Mouse (Mus musculus) lung, postnatal 25 days (tissue): ENCODE data around the gene Palld.

Source experiments
- DNase-seq: peaks from one replicate; pipeline ENCODE4 v3.0.0; 2022; ENCODE audit warnings: low spot score

Gene Palld

GRCm38 (mm10) chr8:61866920-61867319, 35.6 kb downstream of the Palld start:
- no peak for DNase-seq

- DNase-seq = no peak
Measured at GRCm38 (mm10) chr8:61865365-61865764, 37.1 kb downstream of the Palld start.

GRCm38 (mm10) chr8:61851270-61851669, 51.2 kb downstream of the Palld start:
- DNase-seq = no peak

DNA sequence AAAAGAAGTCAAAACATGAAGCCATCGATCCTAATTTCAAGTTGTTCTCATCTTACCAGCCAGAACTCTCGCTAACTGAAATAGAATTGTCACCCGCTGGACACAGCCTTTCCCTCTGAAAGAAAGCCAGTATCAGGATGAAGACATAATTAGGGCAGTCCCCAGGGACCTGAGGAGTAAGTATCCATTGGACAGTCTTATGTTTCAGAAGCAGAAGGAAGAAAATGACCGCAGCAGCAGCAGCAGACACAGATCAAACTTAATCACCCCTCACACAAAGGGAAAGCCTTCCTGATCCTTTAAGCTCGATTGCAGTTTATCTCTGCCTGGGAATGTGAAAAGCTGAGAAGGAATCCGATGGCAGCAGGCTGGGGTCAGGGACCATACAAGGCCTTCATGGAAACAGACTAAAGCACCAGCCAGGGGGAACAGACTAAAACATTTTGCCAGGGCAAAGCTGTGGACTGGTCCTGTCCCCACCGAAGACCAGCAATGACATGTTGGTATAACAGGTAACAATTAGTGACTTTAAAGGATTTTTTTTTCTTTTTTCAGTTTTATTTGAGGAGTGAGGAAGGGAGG, 53.8 kb downstream of the Palld start:
- DNase-seq = no peak

GRCm38 (mm10) chr8:61847494-61847893, 55.0 kb downstream of the Palld start:
- no peak for DNase-seq

GRCm38 (mm10) chr8:61844992-61845391, 57.5 kb downstream of the Palld start:
- no peak for DNase-seq

- DNase-seq = no peak
Measured at GRCm38 (mm10) chr8:61844575-61844974, 57.9 kb downstream of the Palld start.

DNA sequence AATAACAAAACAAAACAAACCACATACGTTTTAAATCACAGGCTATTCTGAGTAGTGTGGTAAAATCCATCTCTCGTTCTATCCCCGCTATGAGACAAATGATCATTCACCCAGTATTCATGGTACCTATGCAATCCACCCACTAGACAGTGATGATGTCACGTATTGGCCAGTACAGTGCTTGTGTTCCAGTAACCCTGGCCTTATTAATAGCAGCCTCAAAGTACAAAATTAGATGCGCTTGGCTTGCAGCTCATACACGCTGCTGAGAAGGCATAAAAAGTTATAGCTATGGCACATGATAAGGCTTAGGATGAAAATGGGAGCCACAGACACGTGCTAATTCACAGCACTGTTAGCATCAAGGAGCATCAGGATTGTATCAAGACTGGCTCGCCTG, 58.7 kb downstream of the Palld start:
- no peak for DNase-seq

DNA sequence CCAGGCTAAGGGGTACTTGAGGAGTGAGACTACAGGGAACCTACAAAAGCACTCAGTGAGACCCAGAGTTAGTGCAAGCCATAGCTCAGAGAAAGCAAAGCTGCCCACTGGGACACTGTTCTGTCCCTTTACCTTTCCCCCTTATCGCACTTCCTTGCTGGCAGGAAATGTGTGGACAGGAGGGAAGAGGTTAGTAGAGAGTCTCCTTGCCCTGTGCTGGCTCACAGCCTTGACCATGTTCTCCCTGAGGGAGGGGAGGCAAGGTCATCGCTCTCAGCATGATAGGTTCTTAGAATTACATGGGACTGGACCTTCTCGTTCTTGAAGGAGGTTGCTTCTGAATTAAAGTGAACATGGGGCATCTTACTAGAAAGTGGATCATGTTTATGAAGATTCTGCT, 69.3 kb downstream of the Palld start:
- DNase-seq = no peak

DNA sequence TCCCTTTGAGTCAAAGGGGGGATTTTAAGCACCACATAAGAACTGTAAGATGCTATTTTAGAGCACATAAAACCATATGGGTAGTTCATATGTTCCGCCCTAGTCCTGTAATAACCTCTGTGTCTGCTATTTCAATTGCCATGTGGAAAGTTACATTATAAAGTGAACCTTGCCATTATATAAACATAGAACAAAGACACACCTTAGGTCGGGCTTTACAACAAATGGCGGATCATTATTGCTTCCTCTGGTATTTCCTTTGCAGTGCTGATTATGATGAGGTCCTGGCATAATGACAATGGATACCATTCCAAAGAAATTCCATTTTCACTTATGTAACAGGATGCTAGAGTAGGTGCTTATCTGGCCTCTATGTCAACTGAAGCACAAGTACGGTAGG, 70.5 kb downstream of the Palld start:
- DNase-seq = peak; percentile 10

DNA sequence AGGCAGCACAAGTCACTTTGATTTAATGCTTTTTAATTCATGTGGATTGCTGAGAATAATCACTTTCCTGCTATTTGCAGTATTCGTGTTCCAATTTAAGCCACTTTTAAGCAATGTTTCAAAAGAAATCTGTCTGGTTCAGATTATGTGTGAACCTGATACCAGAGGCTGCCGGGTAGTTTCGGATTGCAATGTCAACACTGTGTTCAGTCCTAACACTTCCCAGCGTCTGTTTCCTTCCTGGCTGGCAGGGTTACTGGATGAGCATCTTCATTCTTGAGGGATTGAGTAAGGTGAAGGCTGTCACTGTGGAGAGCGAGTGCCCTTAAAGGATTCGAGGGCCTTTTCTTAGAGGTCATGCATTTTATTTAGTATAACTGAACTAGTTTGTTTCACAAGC, 71.7 kb downstream of the Palld start:
- peak; percentile 23 for DNase-seq

DNA sequence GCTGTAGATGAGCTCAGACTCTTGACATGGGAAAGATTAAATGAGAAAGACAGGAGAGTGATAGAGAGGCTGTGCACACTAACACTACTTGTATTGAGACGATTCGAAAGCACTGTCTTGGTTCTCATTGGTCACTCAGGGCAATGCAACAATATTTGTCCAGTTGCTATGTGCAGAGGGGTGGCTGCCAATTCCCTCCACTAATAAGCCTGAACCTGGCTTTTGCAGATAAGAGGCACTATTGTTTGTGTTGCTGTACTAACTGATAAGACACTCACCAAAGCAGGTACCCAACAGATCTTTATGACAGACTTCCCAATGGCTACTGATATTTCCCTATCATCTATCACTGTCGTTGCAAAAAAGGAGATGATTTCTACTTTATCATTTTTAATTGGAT, 77.9 kb downstream of the Palld start:
- DNase-seq = no peak

DNA sequence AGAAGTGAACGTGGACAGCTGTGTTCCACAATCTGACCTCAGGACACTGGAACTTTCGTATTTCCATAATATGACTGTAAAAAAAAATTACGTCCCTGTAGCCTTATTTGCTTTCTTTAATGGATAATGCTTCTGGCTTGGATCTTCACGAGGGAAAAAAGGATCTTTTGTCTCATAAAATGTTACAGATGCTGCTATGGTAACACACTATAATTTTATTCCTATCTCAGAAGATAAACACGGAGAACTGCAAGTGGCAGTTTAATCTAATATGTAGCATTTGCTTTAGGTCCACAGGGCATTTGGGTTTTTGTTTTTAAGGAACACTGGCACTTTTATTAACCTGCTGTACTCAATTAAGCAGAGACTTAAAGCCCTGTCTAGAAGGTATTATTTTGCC, 79.3 kb downstream of the Palld start:
- DNase-seq = no peak

DNA sequence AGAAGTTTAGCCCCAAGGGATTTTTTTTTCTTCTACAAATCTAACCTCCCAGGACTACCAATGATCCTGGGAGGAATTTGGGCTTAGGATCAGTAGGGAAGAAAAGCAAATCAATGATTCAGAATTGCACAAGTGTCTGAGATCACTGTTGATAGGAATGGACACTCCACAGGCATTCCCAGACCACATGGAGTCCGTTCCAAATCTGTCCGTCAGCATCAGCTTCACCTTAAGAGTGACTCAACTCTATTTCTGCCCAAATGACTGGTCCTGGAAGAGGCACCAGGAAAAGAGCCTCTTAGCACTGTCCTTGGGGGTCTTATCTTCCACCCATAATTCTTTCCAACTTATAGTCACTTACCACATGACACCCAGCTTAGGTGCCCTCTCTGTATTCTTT, 98.7 kb downstream of the Palld start:
- peak; percentile 1 for DNase-seq

- no peak for DNase-seq
Measured at GRCm38 (mm10) chr8:61802840-61803239, 99.7 kb downstream of the Palld start.

- peak; percentile 48 for DNase-seq
Measured at GRCm38 (mm10) chr8:61797391-61797947, 105.0 kb downstream of the Palld start.

GRCm38 (mm10) chr8:61796537-61797050, 105.9 kb downstream of the Palld start:
- peak; percentile 23 for DNase-seq

DNA sequence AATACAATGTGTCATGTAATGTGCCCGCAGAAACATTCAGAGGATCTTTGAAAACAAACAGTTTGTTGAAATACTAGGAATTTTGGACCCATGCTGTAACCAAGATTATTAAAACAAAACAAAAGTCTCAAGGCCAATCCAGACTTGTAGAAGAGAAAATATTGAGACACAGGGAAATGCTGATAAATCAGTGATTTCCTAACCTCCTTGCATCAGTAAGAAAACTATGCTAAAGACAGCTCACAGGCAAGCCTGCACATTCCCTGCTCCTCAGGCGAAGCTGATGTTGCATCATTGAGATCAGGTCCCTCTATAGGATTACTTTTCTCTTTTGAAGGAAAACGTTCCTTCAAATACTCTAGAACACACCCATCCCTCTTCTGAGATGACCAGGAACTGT, 112.5 kb downstream of the Palld start:
- no peak for DNase-seq

GRCm38 (mm10) chr8:61789289-61789688, 113.2 kb downstream of the Palld start:
- DNase-seq = no peak

- no peak for DNase-seq
Measured at GRCm38 (mm10) chr8:61782931-61783491, 119.5 kb downstream of the Palld start.

- DNase-seq = no peak
Measured at GRCm38 (mm10) chr8:61780652-61781257, 121.7 kb downstream of the Palld start.

DNA sequence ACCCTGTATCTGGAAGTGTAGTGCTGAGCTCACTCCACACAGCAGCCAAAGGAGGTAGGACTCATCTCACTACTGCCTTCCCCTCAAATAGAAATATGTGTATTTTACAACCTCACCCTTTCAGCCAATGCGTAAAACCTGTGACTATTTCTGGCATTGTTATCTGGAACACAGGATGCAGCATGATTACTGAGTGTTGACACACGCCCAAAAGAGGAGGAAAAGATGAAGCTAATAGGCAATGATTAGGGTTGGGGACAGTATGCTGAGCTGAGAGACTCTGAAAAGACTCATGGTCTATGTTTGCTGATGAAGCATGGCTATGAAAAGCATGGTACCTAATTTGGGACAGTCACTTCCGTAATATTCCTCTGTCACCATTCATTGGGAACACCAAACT, 124.3 kb downstream of the Palld start:
- DNase-seq = no peak

DNA sequence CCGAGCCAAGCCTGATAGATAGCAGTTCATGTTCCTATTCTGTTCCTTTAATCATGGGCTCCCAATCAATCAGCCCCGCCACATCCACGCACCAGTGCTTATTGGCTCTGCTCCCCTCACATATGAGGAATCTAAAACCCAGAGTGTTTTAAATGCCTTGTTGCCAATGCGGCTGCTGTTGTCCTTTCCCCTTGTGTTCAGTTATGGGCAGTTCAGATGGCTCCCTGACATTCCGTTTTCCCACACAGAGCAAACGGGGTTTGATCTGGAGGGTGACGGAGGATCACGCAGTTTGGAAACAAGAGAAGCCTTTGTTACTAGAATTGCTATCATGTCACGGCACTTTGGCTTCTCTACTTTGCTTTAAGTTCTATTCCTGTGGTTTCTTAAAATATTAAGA, 125.9 kb downstream of the Palld start:
- DNase-seq = no peak
